Mouse (Mus musculus) hindbrain, embryonic 11.5 days (tissue): Measurements from ENCODE around the gene Fat3. TPM values are rescaled to one million over a fixed set of nuclear protein-coding genes. Genes with fewer than 3 reads are reported as not detected.

Experiments used
- ATAC-seq: fragments of 200-750 bp; cut with Nextera tagmentation; 2 replicates; pipeline ENCODE4 v1.8.0; 2017; ENCODE audit warnings: mild to moderate bottlenecking, moderate TSS enrichment, moderate library complexity; ENCODE audit not compliant: low FRiP score
- DNase-seq: peaks from one replicate; pipeline ENCODE4 v3.0.0-alpha.2; 2015; ENCODE audit warnings: low spot score
- H3K27ac ChIP-seq: fragments of 300-500 bp; sonication (generic); 2 replicates; pipeline ENCODE4 v1.5.1; 2014; ENCODE audit warnings: mild to moderate bottlenecking, low read depth, low read length
- H3K27me3 ChIP-seq: fragments of 300-500 bp; sonication (generic); 2 replicates; pipeline ENCODE4 v1.6.1; 2014; ENCODE audit warnings: mild to moderate bottlenecking, low read length, moderate library complexity, mixed read lengths; ENCODE audit not compliant: control insufficient read depth, insufficient read depth
- H3K36me3 ChIP-seq: fragments of 300-500 bp; sonication (generic); 2 replicates; pipeline ENCODE4 v1.6.1; 2014; ENCODE audit warnings: mild to moderate bottlenecking, low read length, moderate library complexity, mixed read lengths; ENCODE audit not compliant: control insufficient read depth, insufficient read depth
- H3K4me1 ChIP-seq: fragments of 300-500 bp; sonication (generic); replicated peaks from 2 replicates; pipeline ENCODE4 v1.6.1; 2014; ENCODE audit warnings: low read length, mixed read lengths; ENCODE audit not compliant: control insufficient read depth, insufficient read depth
- H3K4me2 ChIP-seq: fragments of 300-500 bp; sonication (generic); replicated peaks from 2 replicates; pipeline ENCODE4 v1.6.1; 2014; ENCODE audit warnings: mild to moderate bottlenecking, low read depth, low read length
- H3K4me3 ChIP-seq: fragments of 300-500 bp; sonication (generic); 2 replicates; pipeline ENCODE4 v1.5.1; 2014; ENCODE audit warnings: low read depth, low read length
- H3K9ac ChIP-seq: fragments of 300-500 bp; sonication (generic); 2 replicates; pipeline ENCODE4 v1.6.1; 2014; ENCODE audit warnings: low read depth, low read length
- H3K9me3 ChIP-seq: fragments of 300-500 bp; sonication (generic); 2 replicates; pipeline ENCODE4 v1.6.1; 2016; ENCODE audit warnings: low read length; ENCODE audit not compliant: control insufficient read depth
- WGBS: fragments of 180-500 bp; shearing (Covaris S2); extraction: QIAGEN DNeasy Blood & Tissue Kit; methylation state at CpG from one replicate; pipeline ENCODE4 v1.1.7; 2014; 5-methylcytosine and 5-hydroxymethylcytosine counted together
- polyA plus RNA-seq: library from polyadenylated mRNA; unstranded; fragments of >200 nt; fragmentation: Nextera tagmentation; extraction: Ambion mirVana; gene quantifications from 2 replicates; pipeline ENCODE4 v1.2.1, GENCODE M21; 2014

Gene Fat3
- polyA plus RNA-seq, 1 experiment from 2014 or later: 15.5 TPM

DNA sequence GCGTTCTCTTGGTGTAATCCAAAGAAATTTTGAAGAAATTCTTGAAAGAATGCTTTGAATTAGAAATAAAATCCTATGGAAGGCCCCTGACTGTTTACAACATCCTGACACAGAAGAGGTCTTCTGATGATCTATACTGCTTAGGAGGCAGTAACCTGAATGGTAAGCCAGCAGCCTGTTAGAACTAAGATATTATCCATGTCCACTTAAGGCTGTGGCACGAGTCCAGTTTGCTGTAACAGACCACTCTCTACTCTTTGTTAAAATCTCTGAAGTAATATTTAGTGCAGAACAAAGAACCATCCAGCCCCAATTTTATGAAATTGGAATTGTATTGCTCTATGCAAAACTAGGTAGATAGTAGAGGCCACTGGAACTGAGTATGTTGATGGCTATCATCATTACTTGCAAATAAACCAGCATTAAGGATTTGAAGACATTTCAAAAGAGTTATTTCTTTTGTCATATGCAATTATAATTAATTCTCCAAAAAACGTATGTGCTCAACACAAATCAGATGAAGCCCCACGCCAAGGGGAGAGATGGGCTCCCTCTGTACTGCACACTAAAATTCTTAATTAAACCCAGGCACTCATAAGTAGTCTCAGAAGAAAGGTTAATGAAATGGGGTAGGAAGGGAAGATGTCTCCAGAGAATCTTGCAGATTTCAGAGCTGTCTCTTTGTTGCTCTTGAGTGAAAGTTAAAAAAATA, 230.9 kb downstream of the Fat3 start:
- no peak overlapping the region for H3K4me2 ChIP-seq
- H3K9ac ChIP-seq: no peak overlapping the region
- no peak for ATAC-seq
- no peak for DNase-seq
- H3K27ac ChIP-seq: no peak overlapping the region
- no peak overlapping the region for H3K4me3 ChIP-seq
- no peaks in the 10 kb centered on the region for H3K9me3 ChIP-seq
- no peaks in the 10 kb centered on the region for H3K36me3 ChIP-seq
- H3K27me3 ChIP-seq: no peaks in the 10 kb centered on the region
- H3K4me1 ChIP-seq: no peaks in the 10 kb centered on the region
- 83% methylated on average over 4 of the region's 4 CpGs for WGBS

DNA sequence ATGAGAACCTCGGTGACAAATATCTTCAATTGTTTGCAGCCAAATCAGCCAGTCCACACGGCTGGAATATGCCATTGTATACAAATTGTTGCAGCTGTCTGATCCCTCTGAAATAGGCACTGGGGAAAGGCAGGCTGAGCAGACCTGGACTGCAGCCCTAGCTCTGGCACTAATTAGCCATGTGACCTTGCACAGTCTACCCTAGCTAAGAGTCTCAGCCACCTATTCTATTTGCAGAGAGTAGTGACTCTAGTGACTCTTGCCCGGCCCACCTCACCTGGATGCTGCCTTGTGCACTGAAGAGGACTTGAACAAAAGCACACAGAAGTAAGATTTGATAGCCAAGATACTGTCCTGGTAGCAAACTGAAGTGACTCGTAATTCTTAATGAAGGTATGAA, 235.6 kb downstream of the Fat3 start:
- Histone ChIP-seq H3K9ac (no peak overlapping the region), H3K36me3 (no peaks in the 10 kb centered on the region), H3K4me2 (no peak overlapping the region), H3K4me3 (no peak overlapping the region), H3K27ac (no peak overlapping the region), H3K27me3 (no peaks in the 10 kb centered on the region), H3K9me3 (no peaks in the 10 kb centered on the region), H3K4me1 (no peaks in the 10 kb centered on the region)
- WGBS: 80% methylated on average over 4 of the region's 4 CpGs
- DNase-seq (no peak), ATAC-seq (no peak)

DNA sequence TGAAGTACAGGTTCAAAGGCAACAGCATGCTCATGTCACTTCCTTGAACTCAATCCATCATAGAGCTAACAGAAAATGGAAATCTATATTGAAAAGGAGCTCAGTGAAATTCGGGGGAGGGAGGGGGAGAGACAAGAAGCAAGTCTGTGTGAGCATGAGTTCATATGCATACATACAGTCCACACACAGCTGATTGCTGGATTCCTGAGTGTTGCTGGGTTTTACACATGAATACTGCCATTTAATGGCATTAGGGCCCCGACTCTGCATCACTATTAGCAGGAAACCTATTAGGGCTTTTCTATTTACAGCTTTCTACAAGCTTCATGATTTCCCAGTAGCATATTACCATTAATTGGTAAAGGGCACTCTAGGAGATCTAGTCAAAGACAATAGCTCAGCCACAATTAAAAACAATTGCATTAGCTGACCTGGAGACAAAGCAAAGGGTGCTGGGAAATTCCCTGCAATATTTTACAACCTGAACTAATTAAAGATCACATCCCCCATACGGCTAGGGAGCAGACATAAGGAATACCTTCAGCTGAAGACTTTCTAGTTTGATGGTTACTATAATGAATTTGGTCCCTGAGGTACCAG, 243.7 kb downstream of the Fat3 start:
- no peak overlapping the region for H3K4me3 ChIP-seq
- WGBS: 46% methylated on average over 3 of the region's 3 CpGs
- ATAC-seq (peak; percentile 31), DNase-seq (no peak)
- 0 out of 2 replicates have a peak, but pooled peaks cover 2% of the 10 kb centered on the region for H3K4me1 ChIP-seq
- H3K4me2 ChIP-seq: no peak overlapping the region
- no peak overlapping the region for H3K9ac ChIP-seq
- no peaks in the 10 kb centered on the region for H3K27me3 ChIP-seq
- H3K36me3 ChIP-seq: no peaks in the 10 kb centered on the region
- H3K9me3 ChIP-seq: no peaks in the 10 kb centered on the region
- no peak overlapping the region for H3K27ac ChIP-seq

DNA sequence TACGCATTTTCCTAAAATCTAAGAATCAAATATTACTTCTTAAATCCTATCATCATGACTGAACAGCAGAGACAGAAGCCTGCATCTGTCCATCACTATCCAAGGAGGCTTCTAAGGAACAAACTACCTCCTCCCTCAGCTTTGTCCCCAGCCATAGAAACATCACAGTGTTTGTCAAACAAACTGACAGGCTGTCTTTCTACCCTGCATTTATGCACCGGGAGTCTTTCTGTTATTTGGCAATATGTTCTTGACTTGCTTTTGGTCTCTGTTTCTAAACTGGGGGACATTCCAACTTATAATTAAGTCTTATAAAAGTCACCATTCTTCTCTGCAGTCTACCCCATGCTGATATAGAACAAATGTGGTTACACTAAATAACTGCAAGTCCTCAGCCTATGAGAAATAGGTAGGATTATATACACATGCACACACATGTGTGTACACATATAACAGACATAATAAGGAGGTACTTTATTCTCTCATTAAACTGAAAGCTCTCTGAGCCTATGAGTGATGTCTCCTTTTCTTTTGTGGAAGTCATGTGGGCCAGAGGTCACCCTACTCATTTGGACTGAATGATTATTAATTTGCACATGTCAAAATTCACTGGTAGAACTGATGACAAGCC, 244.4 kb downstream of the Fat3 start:
- Histone ChIP-seq H3K27ac (peak overlapping the region; percentile 20; the same call in 1 of the 2 replicates), H3K9me3 (no peaks in the 10 kb centered on the region), H3K27me3 (no peaks in the 10 kb centered on the region), H3K4me2 (no peak overlapping the region), H3K4me1 (0 out of 2 replicates have a peak, but pooled peaks cover 2% of the 10 kb centered on the region), H3K9ac (no peak overlapping the region), H3K4me3 (no peak overlapping the region), H3K36me3 (no peaks in the 10 kb centered on the region)
- ATAC-seq (peak; percentile 40), DNase-seq (no peak)
- WGBS: 74% methylated on average over 2 of the region's 2 CpGs

DNA sequence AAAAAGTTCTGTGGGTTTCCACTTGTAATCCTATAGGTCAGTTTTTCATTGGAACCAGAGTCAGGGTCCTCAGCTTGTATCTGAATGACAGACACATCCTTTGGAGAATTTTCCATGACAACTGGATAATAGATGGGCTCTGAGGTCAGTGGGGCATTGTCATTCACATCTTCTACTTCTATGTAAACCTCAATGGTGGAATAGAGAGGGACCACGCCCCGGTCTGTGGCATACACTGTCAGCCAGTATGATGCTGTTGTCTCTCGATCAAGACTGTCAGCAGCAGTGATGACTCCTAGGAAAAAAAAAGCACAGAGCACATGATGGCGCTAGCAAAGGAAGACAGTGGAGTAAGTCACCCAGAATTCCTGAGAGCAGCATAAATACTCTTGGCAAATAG, 254.3 kb downstream of the Fat3 start:
- H3K4me3 ChIP-seq: no peak overlapping the region
- no peaks in the 10 kb centered on the region for H3K36me3 ChIP-seq
- ATAC-seq (peak; percentile 65; the same call in 1 of the 2 replicates), DNase-seq (no peak)
- no peak overlapping the region for H3K27ac ChIP-seq
- H3K4me1 ChIP-seq: no peaks in the 10 kb centered on the region
- H3K4me2 ChIP-seq: no peak overlapping the region
- 54% methylated on average over 4 of the region's 4 CpGs for whole genome bisulfite sequencing
- H3K9ac ChIP-seq: no peak overlapping the region
- no peaks in the 10 kb centered on the region for H3K9me3 ChIP-seq
- H3K27me3 ChIP-seq: no peaks in the 10 kb centered on the region

DNA sequence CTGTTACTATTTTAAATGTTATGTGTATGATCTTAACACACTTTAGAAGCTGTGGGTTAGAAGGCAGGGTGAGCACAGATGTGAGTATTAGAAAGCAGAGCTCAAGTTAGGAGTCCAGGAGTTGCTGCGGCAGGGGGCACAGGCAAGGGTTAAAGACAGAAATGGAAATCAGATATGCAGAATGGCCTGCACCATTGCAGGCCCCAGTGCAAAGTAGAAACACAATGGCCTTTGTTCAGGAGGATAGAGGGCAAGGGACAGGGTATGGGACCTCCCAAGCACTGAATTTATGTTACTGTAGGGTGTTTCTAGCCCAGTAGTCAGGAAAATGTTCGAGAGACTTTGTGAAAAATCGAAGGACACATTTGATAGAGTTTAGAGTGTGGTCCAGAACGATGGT, 269.5 kb downstream of the Fat3 start:
- no peaks in the 10 kb centered on the region for H3K9me3 ChIP-seq
- DNase-seq (peak; percentile 45), ATAC-seq (peak; percentile 77)
- H3K27me3 ChIP-seq: no peaks in the 10 kb centered on the region
- no peak overlapping the region for H3K4me2 ChIP-seq
- 26% methylated on average over 4 of the region's 4 CpGs for WGBS
- H3K9ac ChIP-seq: no peak overlapping the region
- H3K4me3 ChIP-seq: no peak overlapping the region
- no peak overlapping the region for H3K27ac ChIP-seq
- H3K4me1 ChIP-seq: 0 out of 2 replicates have a peak, but pooled peaks cover 2% of the 10 kb centered on the region
- H3K36me3 ChIP-seq: no peaks in the 10 kb centered on the region

DNA sequence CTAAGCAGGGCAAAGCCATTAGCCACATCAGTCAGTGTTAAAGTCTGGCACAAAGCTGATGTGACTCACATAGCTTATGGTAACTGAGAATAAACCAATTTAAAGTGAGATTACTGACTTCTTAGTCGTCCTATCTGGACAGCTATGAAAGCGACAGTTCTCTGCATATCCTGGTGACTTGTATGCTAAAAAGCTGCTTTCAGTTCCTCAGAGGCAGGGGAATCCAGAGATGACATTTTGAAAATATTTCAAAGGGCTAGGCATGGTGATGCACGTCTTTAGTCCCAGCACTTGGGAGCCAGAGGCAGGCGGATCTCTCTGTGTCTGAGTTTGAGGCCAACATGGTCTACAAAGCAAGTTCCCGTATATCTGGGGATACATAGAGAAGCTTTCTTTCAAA, 272.2 kb downstream of the Fat3 start:
- WGBS: 80% methylated on average over 5 of the region's 5 CpGs
- H3K27ac ChIP-seq: no peak overlapping the region

DNA sequence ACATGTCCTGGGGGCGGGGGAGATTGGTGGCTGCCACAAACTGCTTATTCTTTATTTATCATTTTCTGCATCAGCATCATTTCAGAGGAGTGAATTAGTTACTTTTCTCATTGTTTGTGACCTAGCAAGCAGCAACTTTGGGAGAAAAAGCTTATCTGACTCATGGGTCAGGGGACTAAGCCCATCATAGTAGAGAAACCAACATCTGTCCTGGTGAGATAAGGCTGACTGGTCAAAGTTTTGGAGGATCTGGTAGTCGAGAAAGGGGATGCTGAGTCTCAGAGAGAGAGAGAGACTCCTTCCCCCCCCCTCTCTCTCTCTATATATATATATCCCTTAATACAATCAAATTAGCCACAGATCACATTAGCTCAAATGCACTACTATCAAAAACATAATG, 273.7 kb downstream of the Fat3 start:
- 77% methylated on average over 2 of the region's 2 CpGs for WGBS
- H3K4me3 ChIP-seq: no peak overlapping the region
- H3K9me3 ChIP-seq: no peaks in the 10 kb centered on the region
- peaks cover 2% of the 10 kb centered on the region; the same call in 1 of the 2 replicates for H3K4me1 ChIP-seq
- ATAC-seq: no peak
- no peak overlapping the region for H3K27ac ChIP-seq
- H3K36me3 ChIP-seq: no peaks in the 10 kb centered on the region
- H3K9ac ChIP-seq: no peak overlapping the region
- no peaks in the 10 kb centered on the region for H3K27me3 ChIP-seq
- no peak overlapping the region for H3K4me2 ChIP-seq
- no peak for DNase-seq

More for the DNA sequence above, 272.2 kb downstream of the Fat3 start:
- Histone ChIP-seq H3K27me3 (no peaks in the 10 kb centered on the region), H3K9me3 (no peaks in the 10 kb centered on the region), H3K4me2 (no peak overlapping the region), H3K4me3 (no peak overlapping the region), H3K4me1 (peaks cover 2% of the 10 kb centered on the region; the same call in 1 of the 2 replicates), H3K36me3 (no peaks in the 10 kb centered on the region), H3K9ac (no peak overlapping the region)
- ATAC-seq: no peak
- no peak for DNase-seq
